Mouse (Mus musculus) heart, embryonic 11.5 days (tissue): ENCODE results near the gene Arfip1. TPM values are rescaled to one million over a fixed set of nuclear protein-coding genes. Genes with fewer than 3 reads are reported as not detected.

ENCODE experiments used
- ATAC-seq: fragments of 200-750 bp; cut with Nextera tagmentation; replicated peaks from 2 replicates; pipeline ENCODE4 v1.8.0; 2017; ENCODE audit warnings: moderate library complexity; ENCODE audit not compliant: insufficient number of reproducible peaks, low FRiP score, low TSS enrichment
- H3K27ac ChIP-seq: fragments of 300-500 bp; sonication (generic); 2 replicates; pipeline ENCODE4 v1.5.1; 2014; ENCODE audit warnings: mild to moderate bottlenecking, low read depth, low read length
- H3K27me3 ChIP-seq: fragments of 300-500 bp; sonication (generic); 2 replicates; pipeline ENCODE4 v1.6.1; 2014; ENCODE audit warnings: mild to moderate bottlenecking, low read length, mixed read lengths; ENCODE audit not compliant: control insufficient read depth, insufficient read depth
- H3K36me3 ChIP-seq: fragments of 300-500 bp; sonication (generic); 2 replicates; pipeline ENCODE4 v1.6.1; 2014; ENCODE audit warnings: mild to moderate bottlenecking, low read length, moderate library complexity, mixed read lengths; ENCODE audit not compliant: control insufficient read depth, insufficient read depth
- H3K4me1 ChIP-seq: fragments of 300-500 bp; sonication (generic); 2 replicates; pipeline ENCODE4 v1.6.1; 2014; ENCODE audit warnings: low read length; ENCODE audit not compliant: control insufficient read depth, insufficient read depth
- H3K4me2 ChIP-seq: fragments of 300-500 bp; sonication (generic); 2 replicates; pipeline ENCODE4 v1.6.1; 2014; ENCODE audit warnings: mild to moderate bottlenecking, moderate library complexity
- H3K4me3 ChIP-seq: fragments of 300-500 bp; sonication (generic); 2 replicates; pipeline ENCODE4 v1.5.1; 2014; ENCODE audit warnings: low read depth, low read length
- H3K9ac ChIP-seq: fragments of 300-500 bp; sonication (generic); 2 replicates; pipeline ENCODE4 v1.6.1; 2014; ENCODE audit warnings: mild to moderate bottlenecking, low read depth, low read length, moderate library complexity
- H3K9me3 ChIP-seq: fragments of 300-500 bp; sonication (generic); replicated peaks from 2 replicates; pipeline ENCODE4 v1.6.1; 2016; ENCODE audit warnings: low read length; ENCODE audit not compliant: control insufficient read depth
- WGBS: fragments of 180-500 bp; shearing (Covaris S2); extraction: QIAGEN DNeasy Blood & Tissue Kit; methylation state at CpG from one replicate; pipeline ENCODE4 v1.1.7; 2014; ENCODE audit not compliant: insufficient replicate concordance; 5-methylcytosine and 5-hydroxymethylcytosine counted together
- polyA plus RNA-seq: library from polyadenylated mRNA; unstranded; fragments of >200 nt; fragmentation: Nextera tagmentation; extraction: Ambion mirVana; gene quantifications from 2 replicates; pipeline ENCODE4 v1.2.1, GENCODE M21; 2014

The Arfip1 gene
- polyA plus RNA-seq, 1 experiment from 2014 or later = 42.6 TPM

DNA sequence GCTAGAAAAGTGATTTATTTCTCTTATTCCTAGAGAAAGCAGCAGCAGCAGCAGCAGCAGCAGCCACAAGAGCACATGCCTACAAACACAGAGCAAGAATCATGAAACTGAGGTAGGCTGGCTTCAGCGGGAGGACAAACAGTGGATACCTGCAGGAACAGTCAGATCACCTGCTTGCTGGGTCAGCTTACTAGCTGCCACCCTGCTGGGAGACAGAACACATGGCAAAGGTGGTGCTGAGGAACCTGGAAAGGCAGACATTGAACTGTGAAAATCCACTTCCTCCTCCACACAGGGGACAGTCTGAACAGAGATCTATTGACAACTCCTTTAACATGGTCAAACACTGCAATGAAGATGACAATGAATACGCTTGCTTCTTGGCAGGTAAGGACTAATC is 53.4 kb downstream of the Arfip1 start:
- Histone ChIP-seq H3K27ac (no peak overlapping the region), H3K27me3 (no peaks in the 10 kb centered on the region), H3K4me3 (no peak overlapping the region), H3K4me2 (no peak overlapping the region), H3K4me1 (peaks cover 9% of the 10 kb centered on the region; the same call in 1 of the 2 replicates), H3K9ac (no peak overlapping the region), H3K36me3 (no peaks in the 10 kb centered on the region), H3K9me3 (no peaks in the 10 kb centered on the region)
- 78% methylated on average over 2 of the region's 2 CpGs for WGBS
- ATAC-seq = no peak

- Histone ChIP-seq H3K4me2 (no peak overlapping the region), H3K9ac (no peak overlapping the region), H3K9me3 (no peaks in the 10 kb centered on the region), H3K27me3 (no peaks in the 10 kb centered on the region), H3K36me3 (no peaks in the 10 kb centered on the region), H3K4me3 (no peak overlapping the region), H3K27ac (no peak overlapping the region), H3K4me1 (peaks cover 9% of the 10 kb centered on the region; the same call in 1 of the 2 replicates)
- 72% methylated on average over 1 of the region's 1 CpGs for WGBS
- ATAC-seq = no peak
Observed at GRCm38 (mm10) chr3:84524952-84525351, 57.5 kb downstream of the Arfip1 start.

GRCm38 (mm10) chr3:84516163-84516562 is 66.3 kb downstream of the Arfip1 start:
- ATAC-seq = no peak
- 79% methylated on average over 3 of the region's 3 CpGs for WGBS
- no peaks in the 10 kb centered on the region for H3K9me3 ChIP-seq

DNA sequence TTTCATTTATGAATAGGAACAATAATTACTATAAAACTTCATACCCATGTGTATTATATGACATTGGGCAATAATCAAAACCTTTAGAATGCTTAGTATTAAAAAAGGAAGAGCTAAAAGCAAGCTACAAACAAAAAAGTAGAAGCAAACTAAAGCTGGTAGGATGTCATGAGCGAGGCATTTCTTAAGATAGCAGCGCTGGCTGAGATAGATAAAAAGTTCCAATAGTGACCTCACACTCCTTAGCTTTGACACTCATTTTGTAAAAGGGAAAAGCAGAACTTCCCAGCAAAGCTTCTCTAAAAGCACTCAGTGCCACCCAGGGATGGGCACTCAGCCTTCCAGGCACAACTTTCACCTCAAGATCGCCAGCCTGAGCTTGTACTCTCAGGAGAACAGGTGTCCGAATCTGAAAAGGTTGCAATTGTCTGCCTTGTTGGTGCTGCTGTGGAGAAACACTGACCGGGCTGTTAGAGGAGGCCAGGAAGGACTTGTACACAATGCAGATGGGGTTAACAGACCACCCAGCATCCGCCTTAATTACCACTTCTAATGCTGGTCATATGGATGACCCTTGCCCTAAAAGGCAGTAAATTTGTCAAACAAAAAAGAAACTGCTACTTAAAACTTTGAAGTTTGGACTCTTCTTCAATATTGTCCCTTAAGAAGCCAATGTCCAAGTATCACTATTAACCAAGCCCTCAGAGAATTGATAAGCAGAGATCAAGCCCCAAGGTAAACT is 69.5 kb downstream of the Arfip1 start:
- H3K9me3 ChIP-seq = no peaks in the 10 kb centered on the region
- peaks cover 2% of the 10 kb centered on the region; the same call in 1 of the 2 replicates for H3K4me1 ChIP-seq
- H3K4me2 ChIP-seq = no peak overlapping the region
- no peaks in the 10 kb centered on the region for H3K27me3 ChIP-seq
- no peak overlapping the region for H3K4me3 ChIP-seq
- H3K27ac ChIP-seq = no peak overlapping the region
- H3K9ac ChIP-seq = no peak overlapping the region
- H3K36me3 ChIP-seq = no peaks in the 10 kb centered on the region
- WGBS = 62% methylated on average over 6 of the region's 6 CpGs
- no peak for ATAC-seq

More at GRCm38 (mm10) chr3:84516163-84516562, 66.3 kb downstream of the Arfip1 start:
- no peak overlapping the region for H3K27ac ChIP-seq
- H3K4me2 ChIP-seq = no peak overlapping the region
- H3K4me3 ChIP-seq = no peak overlapping the region
- peaks cover 2% of the 10 kb centered on the region; the same call in 1 of the 2 replicates for H3K4me1 ChIP-seq
- 0 out of 2 replicates have a peak, but pooled peaks cover 5% of the 10 kb centered on the region for H3K36me3 ChIP-seq
- no peak overlapping the region for H3K9ac ChIP-seq
- no peaks in the 10 kb centered on the region for H3K27me3 ChIP-seq

- ATAC-seq = no peak
- Histone ChIP-seq H3K9me3 (no peaks in the 10 kb centered on the region), H3K27me3 (no peaks in the 10 kb centered on the region), H3K9ac (no peak overlapping the region), H3K4me2 (no peak overlapping the region), H3K36me3 (0 out of 2 replicates have a peak, but pooled peaks cover 3% of the 10 kb centered on the region), H3K4me3 (no peak overlapping the region), H3K27ac (no peak overlapping the region), H3K4me1 (no peaks in the 10 kb centered on the region)
- 69% methylated on average over 4 of the region's 4 CpGs for WGBS
Observed at GRCm38 (mm10) chr3:84505193-84505592, 77.2 kb downstream of the Arfip1 start.

DNA sequence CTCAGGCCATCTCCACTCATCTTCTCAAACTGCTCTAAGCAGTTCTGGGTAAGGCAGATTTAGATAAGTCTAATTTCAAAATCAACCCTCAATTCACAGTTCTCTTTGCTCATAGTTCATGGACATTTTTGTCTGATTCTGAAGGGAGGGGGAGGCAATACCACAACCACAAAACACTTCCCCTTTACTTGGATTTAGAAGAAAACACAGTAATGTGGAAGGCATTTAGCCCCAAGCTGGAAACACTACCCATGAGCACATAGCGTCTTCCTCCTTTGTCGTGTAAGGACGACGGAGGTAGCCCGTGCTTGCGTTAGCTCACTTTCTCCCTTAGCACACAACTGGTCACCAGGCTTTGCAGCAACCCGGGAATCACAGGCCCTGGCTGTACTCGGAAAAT is 78.1 kb downstream of the Arfip1 start:
- Histone ChIP-seq H3K4me1 (no peaks in the 10 kb centered on the region), H3K27ac (no peak overlapping the region), H3K36me3 (0 out of 2 replicates have a peak, but pooled peaks cover 3% of the 10 kb centered on the region), H3K27me3 (no peaks in the 10 kb centered on the region), H3K4me2 (no peak overlapping the region), H3K4me3 (no peak overlapping the region), H3K9ac (no peak overlapping the region), H3K9me3 (no peaks in the 10 kb centered on the region)
- 87% methylated on average over 8 of the region's 8 CpGs for WGBS
- ATAC-seq = no peak

- Histone ChIP-seq H3K36me3 (0 out of 2 replicates have a peak, but pooled peaks cover 3% of the 10 kb centered on the region), H3K27ac (no peak overlapping the region)
Observed at GRCm38 (mm10) chr3:84502101-84502500, 80.3 kb downstream of the Arfip1 start.

DNA sequence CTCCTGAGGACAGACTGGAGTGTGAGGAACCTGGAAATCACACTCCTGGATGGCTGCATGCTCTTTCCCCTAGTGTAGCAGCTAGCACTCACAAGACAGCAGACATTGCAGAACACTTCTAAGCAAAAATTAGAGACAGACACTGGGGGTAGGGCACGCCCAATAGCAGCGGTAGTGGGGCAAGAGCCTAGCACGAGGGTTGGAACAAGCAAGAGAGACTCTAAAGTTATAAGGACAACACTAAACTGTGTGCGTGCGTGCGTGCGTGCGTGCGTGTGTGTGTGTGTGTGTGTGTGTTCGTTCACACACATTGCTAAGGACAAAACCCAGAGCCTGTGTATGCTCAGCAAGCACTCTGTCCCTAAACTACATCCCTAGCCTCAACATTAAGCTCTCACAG is 81.9 kb downstream of the Arfip1 start:
- Histone ChIP-seq H3K4me2 (no peak overlapping the region), H3K4me3 (no peak overlapping the region), H3K9ac (no peak overlapping the region), H3K27ac (no peak overlapping the region), H3K9me3 (no peaks in the 10 kb centered on the region), H3K36me3 (0 out of 2 replicates have a peak, but pooled peaks cover 5% of the 10 kb centered on the region), H3K4me1 (no peaks in the 10 kb centered on the region), H3K27me3 (no peaks in the 10 kb centered on the region)
- WGBS = 85% methylated on average over 10 of the region's 10 CpGs
- no peak for ATAC-seq

More at GRCm38 (mm10) chr3:84502101-84502500, 80.3 kb downstream of the Arfip1 start:
- no peak overlapping the region for H3K4me3 ChIP-seq
- H3K9ac ChIP-seq = no peak overlapping the region
- no peaks in the 10 kb centered on the region for H3K4me1 ChIP-seq
- no peaks in the 10 kb centered on the region for H3K27me3 ChIP-seq
- ATAC-seq = no peak
- no peak overlapping the region for H3K4me2 ChIP-seq
- WGBS = 83% methylated on average over 2 of the region's 2 CpGs
- H3K9me3 ChIP-seq = no peaks in the 10 kb centered on the region

GRCm38 (mm10) chr3:84497718-84498117 is 84.7 kb downstream of the Arfip1 start:
- 77% methylated on average over 11 of the region's 11 CpGs for WGBS
- no peak for ATAC-seq

More at GRCm38 (mm10) chr3:84497718-84498117, 84.7 kb downstream of the Arfip1 start:
- Histone ChIP-seq H3K36me3 (0 out of 2 replicates have a peak, but pooled peaks cover 3% of the 10 kb centered on the region), H3K27ac (no peak overlapping the region), H3K9me3 (no peaks in the 10 kb centered on the region), H3K27me3 (no peaks in the 10 kb centered on the region), H3K9ac (no peak overlapping the region), H3K4me3 (no peak overlapping the region), H3K4me2 (no peak overlapping the region), H3K4me1 (no peaks in the 10 kb centered on the region)
